Mouse (Mus musculus) E14TG2a.4 (cell line): ENCODE results near the gene Wdfy1.

Experiments used
- H3K27me3 ChIP-seq: 2 replicates; pipeline ENCODE4 v1.6.1; 2014; ENCODE audit warnings: low read length, control low read depth; ENCODE audit not compliant: insufficient read depth
- H3K36me3 ChIP-seq: 2 replicates; pipeline ENCODE4 v1.6.1; 2014; ENCODE audit warnings: low read length, control low read depth; ENCODE audit not compliant: insufficient read depth
- H3K4me1 ChIP-seq: replicated peaks from 2 replicates; pipeline ENCODE4 v1.6.1; 2014; ENCODE audit warnings: low read depth, low read length, control low read depth
- H3K4me3 ChIP-seq: replicated peaks from 2 replicates; pipeline ENCODE4 v1.5.1; 2014; ENCODE audit warnings: mild to moderate bottlenecking, low read length
- H3K9me3 ChIP-seq: 2 replicates; pipeline ENCODE4 v1.6.1; 2014; ENCODE audit warnings: low read length, control low read depth
- CTCF ChIP-seq: conservative IDR thresholded peaks from 2 replicates; pipeline ENCODE4 v1.5.1; 2014; ENCODE audit warnings: low read length
- NANOG ChIP-seq: IDR thresholded peaks from 2 replicates; pipeline ENCODE4 v1.6.1; 2014; ENCODE audit warnings: borderline replicate concordance, low read length, mixed read lengths
- POU5F1 ChIP-seq: IDR thresholded peaks from 2 replicates; pipeline ENCODE4 v1.6.1; 2014; ENCODE audit warnings: low read length, borderline replicate concordance

The Wdfy1 gene

GRCm38 (mm10) chr1:79757597-79757996 lies 18.3 kb downstream of the Wdfy1 start:
- peaks cover 8% of the 10 kb centered on the region; the same call in 1 of the 2 replicates for H3K36me3 ChIP-seq
- H3K4me3 ChIP-seq = no peak overlapping the region
- no peak for TF ChIP-seq CTCF
- TF ChIP-seq POU5F1 = no peak
- no peak for TF ChIP-seq NANOG
- H3K9me3 ChIP-seq = no peaks in the 10 kb centered on the region
- no peaks in the 10 kb centered on the region; the same call in 1 of the 2 replicates for H3K27me3 ChIP-seq
- H3K4me1 ChIP-seq = peaks cover 11% of the 10 kb centered on the region

- peaks cover 8% of the 10 kb centered on the region; the same call in 1 of the 2 replicates for H3K36me3 ChIP-seq
- no peak overlapping the region for H3K4me3 ChIP-seq
- H3K9me3 ChIP-seq = no peaks in the 10 kb centered on the region
- no peak for TF ChIP-seq POU5F1
- no peak for TF ChIP-seq CTCF
- no peak for TF ChIP-seq NANOG
- no peaks in the 10 kb centered on the region for H3K27me3 ChIP-seq
- H3K4me1 ChIP-seq = peaks cover 9% of the 10 kb centered on the region
Measured at GRCm38 (mm10) chr1:79757161-79757560, 18.8 kb downstream of the Wdfy1 start.

- Histone ChIP-seq H3K9me3 (no peaks in the 10 kb centered on the region), H3K4me3 (no peak overlapping the region), H3K36me3 (peaks cover 15% of the 10 kb centered on the region; the same call in 1 of the 2 replicates), H3K4me1 (peaks cover 4% of the 10 kb centered on the region; the same call in 1 of the 2 replicates), H3K27me3 (no peaks in the 10 kb centered on the region)
- TF ChIP-seq POU5F1 = no peak
Measured at GRCm38 (mm10) chr1:79756417-79756816, 19.5 kb downstream of the Wdfy1 start.

GRCm38 (mm10) chr1:79755376-79755775 lies 20.6 kb downstream of the Wdfy1 start:
- Histone ChIP-seq H3K27me3 (no peaks in the 10 kb centered on the region), H3K9me3 (no peaks in the 10 kb centered on the region), H3K36me3 (peaks cover 15% of the 10 kb centered on the region; the same call in 1 of the 2 replicates), H3K4me3 (no peak overlapping the region), H3K4me1 (peaks cover under 1% of the 10 kb centered on the region; the same call in 1 of the 2 replicates)
- no peak for TF ChIP-seq CTCF
- no peak for TF ChIP-seq POU5F1
- TF ChIP-seq NANOG = no peak

DNA sequence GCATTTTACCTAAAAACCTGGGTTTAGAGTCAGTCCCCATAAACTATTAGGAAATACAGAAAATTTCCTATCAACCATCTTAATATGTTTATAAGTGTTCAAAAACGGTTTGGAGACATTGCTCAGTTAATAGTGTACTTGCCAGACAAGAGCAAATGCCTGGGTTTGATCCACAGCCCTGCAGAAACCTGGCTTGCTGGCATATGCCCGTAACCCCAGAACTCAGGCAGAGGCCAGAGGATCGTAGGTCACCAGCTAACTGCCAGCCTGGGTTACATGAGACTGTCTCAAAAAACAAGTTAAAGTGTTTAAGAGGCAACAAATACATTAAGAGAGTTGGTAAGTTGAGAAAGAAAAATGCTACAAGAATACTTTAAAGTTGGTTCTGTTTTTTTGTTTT lies 21.0 kb downstream of the Wdfy1 start:
- TF ChIP-seq POU5F1 (no peak), NANOG (no peak), CTCF (no peak)

GRCm38 (mm10) chr1:79753456-79753855 lies 22.5 kb downstream of the Wdfy1 start:
- TF ChIP-seq POU5F1 = no peak
- no peak for TF ChIP-seq CTCF
- TF ChIP-seq NANOG = no peak

More for the DNA sequence above, 21.0 kb downstream of the Wdfy1 start:
- Histone ChIP-seq H3K36me3 (peaks cover 15% of the 10 kb centered on the region; the same call in 1 of the 2 replicates), H3K4me1 (no peaks in the 10 kb centered on the region), H3K9me3 (no peaks in the 10 kb centered on the region), H3K4me3 (no peak overlapping the region), H3K27me3 (no peaks in the 10 kb centered on the region)

GRCm38 (mm10) chr1:79752714-79753340 lies 23.1 kb downstream of the Wdfy1 start:
- no peak for TF ChIP-seq CTCF
- no peak for TF ChIP-seq NANOG
- no peak for TF ChIP-seq POU5F1
- H3K36me3 ChIP-seq = peaks cover 17% of the 10 kb centered on the region; the same call in 1 of the 2 replicates
- no peaks in the 10 kb centered on the region for H3K27me3 ChIP-seq
- H3K9me3 ChIP-seq = no peaks in the 10 kb centered on the region
- peaks cover 3% of the 10 kb centered on the region; the same call in 1 of the 2 replicates for H3K4me1 ChIP-seq
- H3K4me3 ChIP-seq = no peak overlapping the region

More at GRCm38 (mm10) chr1:79753456-79753855, 22.5 kb downstream of the Wdfy1 start:
- no peaks in the 10 kb centered on the region for H3K27me3 ChIP-seq
- no peaks in the 10 kb centered on the region for H3K9me3 ChIP-seq
- peaks cover 17% of the 10 kb centered on the region; the same call in 1 of the 2 replicates for H3K36me3 ChIP-seq
- no peak overlapping the region for H3K4me3 ChIP-seq
- H3K4me1 ChIP-seq = peaks cover 3% of the 10 kb centered on the region; the same call in 1 of the 2 replicates

- Histone ChIP-seq H3K4me3 (no peak overlapping the region), H3K9me3 (no peaks in the 10 kb centered on the region), H3K4me1 (peaks cover 3% of the 10 kb centered on the region; the same call in 1 of the 2 replicates), H3K36me3 (peaks cover 17% of the 10 kb centered on the region; the same call in 1 of the 2 replicates), H3K27me3 (no peaks in the 10 kb centered on the region)
- TF ChIP-seq POU5F1 (no peak), NANOG (no peak), CTCF (no peak)
Measured at GRCm38 (mm10) chr1:79752015-79752695, 23.8 kb downstream of the Wdfy1 start.
